Mouse (Mus musculus) liver, embryonic 11.5 days (tissue): ENCODE measurements at regions not wholly inside any gene's neighbourhood (a gene's known extent, or its start where the extent isn't known, plus 50 kb on each side); places are given as distances from the start of the nearest gene placed in this dataset.

Experiments
- ATAC-seq: fragments of 200-750 bp; cut with Nextera tagmentation; replicated peaks from 2 replicates; pipeline ENCODE4 v1.8.0; 2017; ENCODE audit warnings: moderate number of reproducible peaks, mild to moderate bottlenecking, moderate TSS enrichment, moderate library complexity; ENCODE audit not compliant: low FRiP score
- DNase-seq: peaks from one replicate; pipeline ENCODE4 v3.0.0-alpha.2; 2017; ENCODE audit warnings: low spot score
- H3K27ac ChIP-seq: fragments of 300-500 bp; sonication (generic); 2 replicates; pipeline ENCODE4 v1.5.1; 2014; ENCODE audit warnings: mild to moderate bottlenecking, low read depth, low read length, control low read depth
- H3K27me3 ChIP-seq: fragments of 300-500 bp; sonication (generic); replicated peaks from 2 replicates; pipeline ENCODE4 v1.6.1; 2014; ENCODE audit warnings: low read length, mixed read lengths; ENCODE audit not compliant: control insufficient read depth, insufficient read depth
- H3K36me3 ChIP-seq: fragments of 300-500 bp; sonication (generic); 2 replicates; pipeline ENCODE4 v1.6.1; 2014; ENCODE audit warnings: mild to moderate bottlenecking, low read length, moderate library complexity, mixed read lengths; ENCODE audit not compliant: control insufficient read depth, insufficient read depth
- H3K4me1 ChIP-seq: fragments of 300-500 bp; sonication (generic); replicated peaks from 2 replicates; pipeline ENCODE4 v1.6.1; 2014; ENCODE audit warnings: low read length, mixed read lengths; ENCODE audit not compliant: control insufficient read depth, insufficient read depth
- H3K4me2 ChIP-seq: fragments of 300-500 bp; sonication (generic); 2 replicates; pipeline ENCODE4 v1.6.1; 2014; ENCODE audit warnings: mild to moderate bottlenecking, control low read depth, moderate library complexity
- H3K4me3 ChIP-seq: fragments of 300-500 bp; sonication (generic); 2 replicates; pipeline ENCODE4 v1.5.1; 2014; ENCODE audit warnings: low read depth, low read length, control low read depth
- H3K9ac ChIP-seq: fragments of 300-500 bp; sonication (generic); 2 replicates; pipeline ENCODE4 v1.6.1; 2014; ENCODE audit warnings: low read depth, low read length, control low read depth
- H3K9me3 ChIP-seq: fragments of 300-500 bp; sonication (generic); 2 replicates; pipeline ENCODE4 v1.6.1; 2016; ENCODE audit warnings: low read length, inconsistent platforms, mixed read lengths; ENCODE audit not compliant: control insufficient read depth
- WGBS: fragments of 180-500 bp; shearing (Covaris S2); extraction: QIAGEN DNeasy Blood & Tissue Kit; methylation state at CpG from one replicate; pipeline ENCODE4 v1.1.7; 2014; 5-methylcytosine and 5-hydroxymethylcytosine counted together

DNA sequence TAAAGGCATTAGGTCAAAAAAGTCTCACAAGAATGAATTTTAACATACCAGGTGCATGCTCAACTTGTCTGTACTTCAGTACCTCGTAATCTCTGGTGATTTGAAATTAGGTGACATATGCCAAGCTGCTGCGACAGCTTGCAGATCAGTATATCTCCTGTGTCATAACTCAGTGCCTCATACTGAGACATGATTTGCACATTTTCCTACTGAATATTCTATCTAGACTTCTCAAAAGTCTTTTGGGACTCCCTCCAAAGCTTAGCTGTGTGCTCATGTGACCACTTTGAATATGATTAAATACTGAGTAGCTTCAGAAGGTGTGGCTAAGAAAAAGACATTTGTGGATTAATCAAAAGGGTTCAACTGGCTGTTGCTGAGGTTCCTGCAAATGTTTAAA is 416.3 kb upstream of the Pdzrn3 start:
- DNase-seq: no peak
- Histone ChIP-seq H3K4me2 (no peak overlapping the region), H3K27me3 (no peaks in the 10 kb centered on the region), H3K4me1 (no peaks in the 10 kb centered on the region), H3K36me3 (no peaks in the 10 kb centered on the region), H3K9me3 (no peaks in the 10 kb centered on the region), H3K9ac (no peak overlapping the region), H3K27ac (no peak overlapping the region), H3K4me3 (no peak overlapping the region)
- 61% methylated on average over 2 of the region's 2 CpGs for WGBS
- no peak for ATAC-seq

DNA sequence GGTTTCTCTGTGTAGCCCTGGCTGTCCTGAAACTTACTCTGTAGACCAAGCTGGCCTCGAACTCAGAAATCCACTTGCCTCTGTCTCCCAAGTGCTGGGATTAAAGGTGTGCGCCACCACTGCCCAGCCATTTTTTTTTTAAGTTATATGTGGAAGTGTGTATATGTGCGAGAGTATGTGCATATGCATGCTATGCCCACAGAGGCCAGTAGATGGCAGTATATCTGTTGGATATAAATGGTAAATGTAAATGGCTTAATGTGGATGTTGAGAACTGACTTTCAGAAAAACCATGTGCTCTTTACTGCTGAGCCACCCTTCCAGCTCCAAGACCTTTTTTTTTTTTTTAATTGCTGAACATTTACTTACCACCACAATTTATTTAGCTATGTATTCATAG is 400.2 kb upstream of the Pdzrn3 start:
- DNase-seq (no peak), ATAC-seq (no peak)
- Histone ChIP-seq H3K9me3 (peaks cover 2% of the 10 kb centered on the region; the same call in 1 of the 2 replicates), H3K4me3 (no peak overlapping the region), H3K36me3 (no peaks in the 10 kb centered on the region), H3K4me2 (no peak overlapping the region), H3K27me3 (no peaks in the 10 kb centered on the region), H3K9ac (no peak overlapping the region), H3K4me1 (no peaks in the 10 kb centered on the region), H3K27ac (no peak overlapping the region)
- 82% methylated on average over 3 of the region's 3 CpGs for WGBS

DNA sequence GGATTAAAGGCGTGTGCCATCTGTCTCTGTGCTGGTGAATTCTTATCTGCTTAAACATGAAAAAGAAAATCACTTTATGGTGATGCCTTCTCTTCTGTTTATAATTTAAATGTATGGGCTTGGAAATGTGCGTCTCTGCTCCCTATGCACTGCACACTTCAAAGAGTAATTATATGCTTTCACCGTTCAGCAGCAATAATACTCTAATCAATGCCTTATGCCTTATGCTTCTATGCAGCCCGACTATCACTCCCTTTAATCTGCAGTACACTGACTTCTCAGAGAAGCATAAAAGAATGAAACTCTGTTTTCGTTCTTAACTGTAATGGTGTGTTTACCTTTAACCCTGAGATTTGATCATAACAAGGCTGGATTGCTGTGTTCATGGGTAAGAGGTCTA is 395.5 kb upstream of the Pdzrn3 start:
- no peak for DNase-seq
- Histone ChIP-seq H3K4me2 (no peak overlapping the region), H3K27me3 (no peaks in the 10 kb centered on the region), H3K9ac (no peak overlapping the region), H3K4me1 (no peaks in the 10 kb centered on the region), H3K36me3 (no peaks in the 10 kb centered on the region), H3K9me3 (peaks cover 2% of the 10 kb centered on the region; the same call in 1 of the 2 replicates), H3K27ac (no peak overlapping the region), H3K4me3 (no peak overlapping the region)
- ATAC-seq: no peak
- 71% methylated on average over 5 of the region's 5 CpGs for WGBS

DNA sequence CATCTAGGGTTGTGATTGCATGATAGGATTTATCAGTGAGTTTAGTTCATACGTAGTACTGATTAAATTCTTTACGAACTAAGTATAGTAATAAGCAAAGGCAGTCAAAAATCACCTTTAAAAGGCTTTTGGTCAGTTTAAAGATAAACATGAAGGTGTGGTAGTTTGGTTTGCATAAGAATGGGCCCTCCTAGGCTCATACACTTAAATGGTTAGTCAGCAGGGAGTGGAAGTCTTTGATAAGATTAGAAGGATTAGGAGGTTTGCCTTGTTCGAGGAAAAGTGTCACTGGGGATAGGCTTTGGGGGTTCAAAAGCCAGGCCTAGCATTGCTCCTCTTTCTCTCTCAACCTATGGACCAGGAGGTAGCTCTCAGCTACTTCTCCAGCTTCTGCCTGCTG is 357.4 kb upstream of the Pdzrn3 start:
- H3K36me3 ChIP-seq: no peaks in the 10 kb centered on the region
- WGBS: 43% methylated on average over 3 of the region's 3 CpGs
- H3K4me1 ChIP-seq: no peaks in the 10 kb centered on the region
- no peaks in the 10 kb centered on the region for H3K27me3 ChIP-seq
- no peak overlapping the region for H3K9ac ChIP-seq
- no peak overlapping the region for H3K4me2 ChIP-seq
- H3K9me3 ChIP-seq: no peaks in the 10 kb centered on the region
- H3K27ac ChIP-seq: no peak overlapping the region
- DNase-seq (no peak), ATAC-seq (no peak)
- no peak overlapping the region for H3K4me3 ChIP-seq

DNA sequence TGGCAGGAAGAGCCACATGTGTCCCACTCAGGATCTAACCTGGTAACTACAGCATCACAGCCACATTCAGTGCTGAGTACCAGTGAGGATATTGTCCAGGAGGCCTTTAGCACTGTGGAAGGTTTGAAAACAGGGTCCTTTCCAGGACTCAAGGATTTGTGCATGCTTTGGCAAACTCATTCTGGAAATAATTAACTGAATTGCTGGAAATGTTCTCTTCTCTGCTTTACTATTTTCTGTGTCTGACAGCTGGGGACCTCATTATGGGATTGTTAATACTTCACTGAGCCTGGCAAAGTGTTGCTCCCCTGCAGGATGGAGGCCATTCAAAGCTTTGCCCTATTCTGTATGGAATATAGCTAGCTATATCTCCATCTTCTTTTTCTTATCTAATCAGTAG is 342.8 kb upstream of the Pdzrn3 start:
- no peaks in the 10 kb centered on the region for H3K4me1 ChIP-seq

DNA sequence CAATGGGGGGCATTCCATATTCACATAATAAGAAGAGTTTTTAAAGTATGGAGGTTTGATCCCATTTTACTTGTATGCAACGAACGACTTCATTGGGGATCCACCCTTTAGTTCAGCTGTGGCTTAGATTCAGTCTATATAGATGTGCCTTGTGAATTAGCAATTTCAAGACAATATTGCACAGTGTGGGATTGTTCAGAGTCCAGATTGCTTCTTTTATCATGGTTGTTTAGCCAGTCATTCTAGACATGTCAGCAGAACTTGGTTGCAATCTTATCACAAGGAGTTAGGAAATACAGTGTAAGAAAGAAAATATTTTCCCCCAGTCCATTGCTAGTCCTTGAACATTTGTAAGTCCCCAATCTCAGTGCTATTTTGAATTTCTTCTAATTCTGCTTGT is 312.0 kb upstream of the Pdzrn3 start:
- Histone ChIP-seq H3K36me3 (no peaks in the 10 kb centered on the region), H3K9ac (no peak overlapping the region), H3K27me3 (no peaks in the 10 kb centered on the region), H3K27ac (no peak overlapping the region), H3K4me1 (no peaks in the 10 kb centered on the region), H3K4me3 (no peak overlapping the region), H3K9me3 (no peaks in the 10 kb centered on the region), H3K4me2 (no peak overlapping the region)
- 88% methylated on average over 2 of the region's 2 CpGs for WGBS
- ATAC-seq: no peak
- DNase-seq: no peak

More for the DNA sequence above, 342.8 kb upstream of the Pdzrn3 start:
- no peak overlapping the region for H3K4me2 ChIP-seq
- DNase-seq (no peak), ATAC-seq (no peak)
- no peak overlapping the region for H3K9ac ChIP-seq
- H3K36me3 ChIP-seq: no peaks in the 10 kb centered on the region
- H3K4me3 ChIP-seq: no peak overlapping the region
- H3K9me3 ChIP-seq: no peaks in the 10 kb centered on the region
- no peak overlapping the region for H3K27ac ChIP-seq
- H3K27me3 ChIP-seq: no peaks in the 10 kb centered on the region

DNA sequence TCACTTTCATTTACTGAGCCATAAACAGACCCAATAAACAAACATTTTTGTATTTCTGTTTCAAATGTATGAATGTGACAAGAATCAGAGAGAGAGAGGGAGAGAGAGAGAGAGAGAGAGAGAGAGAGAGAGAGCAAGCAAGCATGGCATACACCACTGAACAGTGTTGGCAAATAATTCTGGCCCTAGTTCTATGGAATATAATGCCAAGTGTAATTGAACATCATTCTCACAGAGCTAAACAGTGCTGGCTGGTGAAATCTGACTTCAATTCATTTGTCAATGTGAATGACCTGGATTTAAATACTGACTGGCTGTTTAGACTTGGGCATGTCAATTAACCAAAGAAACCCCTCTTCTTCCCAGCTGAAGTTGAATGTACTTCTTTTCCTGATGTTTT is 308.9 kb upstream of the Pdzrn3 start:
- Histone ChIP-seq H3K27me3 (no peaks in the 10 kb centered on the region), H3K27ac (no peak overlapping the region), H3K9ac (no peak overlapping the region), H3K36me3 (no peaks in the 10 kb centered on the region), H3K9me3 (no peaks in the 10 kb centered on the region), H3K4me1 (no peaks in the 10 kb centered on the region), H3K4me2 (no peak overlapping the region), H3K4me3 (no peak overlapping the region)
- ATAC-seq (no peak), DNase-seq (no peak)

DNA sequence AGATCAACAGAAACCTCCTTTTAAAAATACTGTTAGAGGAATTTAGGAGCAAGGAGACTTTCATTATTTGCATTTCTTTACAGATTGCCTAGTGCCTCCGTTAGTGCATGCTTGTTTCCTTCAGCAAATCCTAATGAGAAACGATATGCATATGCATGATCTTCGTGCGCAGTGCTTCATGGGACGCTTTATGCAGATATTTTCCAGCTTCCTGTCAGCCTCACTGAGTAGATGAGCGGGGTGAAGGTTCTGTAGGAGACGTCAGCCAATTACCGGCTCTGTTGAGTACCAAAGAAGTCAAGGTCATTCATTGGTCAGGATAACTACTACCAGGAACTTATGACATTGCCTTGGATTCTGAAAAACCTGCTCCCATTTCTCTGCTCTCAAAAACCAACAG is 308.0 kb upstream of the Pdzrn3 start:
- Histone ChIP-seq H3K27ac (no peak overlapping the region), H3K36me3 (no peaks in the 10 kb centered on the region), H3K4me2 (no peak overlapping the region), H3K27me3 (no peaks in the 10 kb centered on the region), H3K4me1 (no peaks in the 10 kb centered on the region), H3K9me3 (no peaks in the 10 kb centered on the region), H3K4me3 (no peak overlapping the region), H3K9ac (no peak overlapping the region)
- 75% methylated on average over 8 of the region's 8 CpGs for WGBS
- ATAC-seq: no peak
- DNase-seq: no peak

DNA sequence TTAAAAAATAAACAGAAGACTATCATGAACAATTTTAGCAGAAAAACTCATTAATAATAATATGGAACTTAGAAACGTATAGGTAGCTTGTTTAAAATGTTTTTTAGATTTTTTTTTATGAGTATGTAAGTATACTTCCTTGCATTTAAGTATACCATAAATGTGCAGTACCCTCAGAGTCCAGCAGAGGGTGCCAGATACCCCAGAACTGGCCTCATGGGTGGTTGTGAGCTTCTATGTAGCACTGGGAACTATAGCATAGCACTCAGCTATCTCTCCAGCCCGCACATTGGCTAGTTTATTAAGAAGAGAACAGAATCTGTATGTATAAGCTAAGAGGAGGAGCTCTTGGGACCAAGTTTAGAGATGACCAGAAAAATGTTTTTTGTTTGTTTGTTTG is 306.7 kb upstream of the Pdzrn3 start:
- 52% methylated on average over 2 of the region's 2 CpGs for WGBS
- no peak overlapping the region for H3K9ac ChIP-seq
- no peaks in the 10 kb centered on the region for H3K36me3 ChIP-seq
- DNase-seq: no peak
- no peaks in the 10 kb centered on the region for H3K9me3 ChIP-seq
- no peaks in the 10 kb centered on the region for H3K27me3 ChIP-seq
- no peak overlapping the region for H3K4me3 ChIP-seq
- no peaks in the 10 kb centered on the region for H3K4me1 ChIP-seq
- no peak overlapping the region for H3K27ac ChIP-seq
- no peak overlapping the region for H3K4me2 ChIP-seq
- ATAC-seq: no peak
